Mouse (Mus musculus) gastrocnemius, postnatal 25 days (tissue): ENCODE results near the gene Fuom. TPM values are rescaled to one million over a fixed set of nuclear protein-coding genes. Genes with fewer than 3 reads are reported as not detected.

Experiments used
- DNase-seq: peaks from one replicate; pipeline ENCODE4 v3.0.0; 2022
- total RNA-seq, 2 experiments: library from RNA; stranded (reverse); gene quantifications; 1 replicate in 1 of 2; 2 replicates in 1 of 2; pipeline ENCODE4 v1.2.3; 2021

Gene Fuom
- total RNA-seq, 2 experiments from 2014 or later = 41.6 to 47.5 TPM

DNA sequence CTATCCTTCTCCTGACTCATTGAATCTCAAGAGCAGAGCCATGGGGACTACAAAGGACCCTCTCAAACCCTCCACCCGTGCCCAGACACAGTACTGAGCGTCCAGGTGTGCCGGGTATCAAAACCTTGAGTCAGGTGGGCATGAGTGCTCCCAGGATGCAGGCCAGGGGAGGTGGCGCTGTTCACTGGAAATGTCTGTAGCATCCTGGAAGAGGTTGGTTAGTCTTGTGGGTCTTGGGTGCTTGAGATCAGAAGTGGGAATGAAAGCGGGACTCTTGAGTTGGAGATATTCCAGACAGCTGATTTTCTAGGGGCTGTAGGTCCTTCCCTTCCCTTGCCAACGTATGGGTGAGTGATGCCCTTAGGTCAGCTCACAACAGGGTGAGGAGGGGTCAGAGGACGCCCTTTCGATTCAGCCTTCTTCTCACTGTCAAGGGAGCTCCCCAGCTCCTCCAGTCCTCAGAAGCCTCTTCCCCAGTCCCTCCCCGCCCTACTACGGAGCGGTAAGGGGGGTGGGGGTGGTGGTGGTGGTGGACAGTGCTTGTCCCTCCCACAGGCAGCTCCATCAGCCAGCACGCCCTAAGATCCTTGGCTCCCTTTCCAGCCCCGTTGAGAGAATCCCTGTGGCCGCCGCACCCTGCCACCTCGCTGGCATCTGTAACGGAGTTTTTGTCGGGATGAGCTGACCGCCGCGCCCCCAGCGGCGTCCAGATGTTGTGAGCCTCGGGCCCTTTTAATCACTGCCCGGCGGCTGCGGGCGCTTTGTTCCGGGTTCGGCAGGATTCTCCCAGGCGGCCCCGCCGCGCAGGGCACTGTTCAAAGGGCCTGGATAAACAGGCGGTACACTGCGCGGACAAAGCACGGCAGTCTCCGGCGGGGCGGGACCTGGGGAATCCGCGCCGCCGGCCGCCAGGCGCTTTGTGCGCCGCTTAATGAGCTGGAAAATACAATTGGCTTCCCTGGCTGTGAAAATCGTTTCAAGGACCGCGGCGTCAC, 44.5 kb downstream of the Fuom start:
- no peak for DNase-seq

DNA sequence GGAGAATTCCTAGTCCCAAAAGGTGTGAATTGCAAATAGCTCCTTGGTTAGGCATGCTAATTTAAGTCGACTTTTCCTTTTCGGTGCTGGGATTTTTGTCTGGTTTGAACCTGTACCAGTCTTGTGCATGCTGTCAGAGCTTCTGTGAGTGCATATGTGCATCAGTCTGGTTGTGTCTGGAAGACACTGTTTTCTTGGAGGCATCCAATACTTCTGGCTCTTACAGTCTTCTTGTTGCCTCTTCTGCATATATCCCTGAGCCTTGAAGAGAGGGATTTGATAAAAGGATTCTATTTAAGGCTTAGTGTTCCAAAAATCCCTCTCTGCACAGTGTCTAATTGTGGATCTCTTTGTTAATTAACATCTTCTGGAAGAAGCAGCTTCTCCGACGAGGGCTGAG, 48.1 kb downstream of the Fuom start:
- no peak for DNase-seq

DNA sequence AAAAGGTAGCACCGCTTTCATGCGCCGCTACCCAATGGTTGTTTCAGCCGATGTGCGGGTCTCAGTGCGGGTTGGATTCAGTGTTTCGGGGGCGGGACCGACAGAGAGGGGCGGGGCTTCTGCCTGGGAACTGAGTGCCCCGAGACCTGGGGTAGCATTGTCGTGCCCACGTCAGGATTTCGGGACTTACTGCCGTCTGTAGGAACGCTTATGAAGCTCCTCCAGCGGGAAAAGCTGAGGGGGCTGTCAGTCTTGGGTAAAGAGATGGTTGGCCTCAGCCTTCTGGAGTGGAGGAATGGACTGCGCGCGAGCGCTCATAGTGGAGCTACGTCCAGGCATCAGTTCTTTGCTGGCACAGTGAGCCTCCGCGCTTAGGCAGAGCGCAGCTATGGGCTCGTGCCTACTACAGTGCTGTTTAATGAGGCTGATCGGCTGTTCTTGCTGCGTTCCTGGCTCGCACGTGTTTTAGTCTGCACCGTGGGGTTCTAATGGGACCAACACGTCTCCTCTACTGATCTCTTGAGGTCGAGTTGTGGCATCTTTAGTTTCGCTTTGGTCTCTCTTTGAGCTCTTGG, 53.0 kb downstream of the Fuom start:
- DNase-seq = no peak

DNA sequence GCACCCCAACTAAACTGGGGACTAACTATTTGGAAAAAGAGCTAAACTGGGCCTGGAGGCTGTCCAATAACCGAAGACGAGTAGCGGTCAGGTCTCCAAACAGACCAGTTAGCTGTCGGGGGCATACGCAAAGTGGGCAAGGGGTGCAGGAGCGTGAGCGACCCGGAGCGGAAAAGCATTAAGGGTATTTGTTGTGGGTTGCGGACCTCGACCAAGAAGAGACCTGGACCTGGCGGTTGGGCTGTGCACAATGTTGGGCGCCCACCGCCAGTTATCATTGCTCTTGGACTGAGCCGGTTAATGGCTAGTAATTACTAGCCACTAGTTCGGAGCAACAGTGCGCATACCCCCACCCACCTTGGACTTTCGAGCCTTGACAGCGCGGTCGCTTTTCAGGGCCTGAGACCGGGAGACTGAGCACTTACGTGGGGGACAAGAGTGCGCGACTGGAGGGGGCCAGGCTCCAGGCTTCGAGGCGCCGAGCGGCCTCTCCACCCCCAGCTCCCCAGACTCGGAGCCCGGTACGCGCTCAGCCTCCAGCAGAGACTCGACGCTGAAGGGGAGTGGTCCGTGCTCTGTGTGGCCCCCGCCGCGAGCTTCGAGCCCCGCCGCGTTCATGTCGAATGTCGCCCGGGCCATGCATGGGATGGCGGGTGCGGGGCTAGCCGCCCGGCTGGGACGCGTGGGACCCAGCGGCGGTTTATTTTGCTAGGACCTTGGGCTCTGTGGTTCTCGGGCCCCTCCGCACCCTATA, 53.7 kb downstream of the Fuom start, which contains the start of gene Msx3:
Gene Msx3 (minus strand): TSS at position 729 of the 754 bp plus-strand sequence.
- DNase-seq = no peak

DNA sequence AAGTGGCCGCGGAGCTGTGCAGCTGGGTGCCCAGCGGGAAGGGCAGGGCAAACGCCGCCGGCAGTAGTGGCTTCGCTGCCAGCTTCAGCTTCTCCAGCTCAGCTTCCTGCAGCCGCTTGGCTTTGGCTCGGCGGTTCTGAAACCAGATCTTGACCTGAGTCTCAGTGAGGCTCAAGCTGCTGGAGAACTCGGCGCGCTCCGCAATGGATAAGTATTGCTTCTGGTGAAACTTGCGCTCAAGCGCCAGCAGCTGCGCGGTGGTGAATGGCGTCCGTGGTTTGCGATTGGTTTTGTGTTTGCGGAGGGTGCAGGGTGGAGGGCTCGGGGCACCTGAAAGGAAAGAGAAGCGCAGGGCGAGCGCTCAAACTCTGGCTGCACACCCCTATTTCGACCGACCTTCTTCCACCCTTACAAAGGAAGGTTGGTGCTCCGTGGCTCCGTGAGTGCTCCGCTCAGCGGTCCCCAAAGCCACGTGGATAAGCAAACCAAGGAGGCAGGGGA, 54.4 kb downstream of the Fuom start:
- peak; percentile 20 for DNase-seq

Other genes with a start within 250 kb of the Fuom start
- gene Kndc1, start 207.7 kb downstream of the Fuom start, total RNA-seq = not detected
- gene Utf1, start 158.7 kb downstream of the Fuom start, total RNA-seq = not detected
- not detected for gene 6430531B16Rik, start 123.7 kb downstream of the Fuom start, total RNA-seq
- gene Adam8, start 109.9 kb downstream of the Fuom start, total RNA-seq = under 1 TPM; 0.29 to 0.36 TPM
- gene Zfp511, start 66.0 kb downstream of the Fuom start, total RNA-seq = 1 to 10 TPM; 7.1 to 8.5 TPM
- gene Tubgcp2, start 65.8 kb downstream of the Fuom start, total RNA-seq = 10 to 100 TPM; 16.4 TPM
- not detected for gene Msx3, start 53.4 kb downstream of the Fuom start, total RNA-seq
- gene Caly, start 19.9 kb downstream of the Fuom start, total RNA-seq = not detected
- not detected for gene Prap1, start 9.0 kb downstream of the Fuom start, total RNA-seq
- gene Paox, start 13.4 kb upstream of the Fuom start, total RNA-seq = 1 to 10 TPM; 4.2 to 4.8 TPM
- gene Echs1, start 14.0 kb upstream of the Fuom start, total RNA-seq = 100 to 1,000 TPM; 120 to 132 TPM
- 10 to 100 TPM; 21.7 to 24.6 TPM for gene Mtg1, start 35.1 kb upstream of the Fuom start, total RNA-seq
- gene Sprn, start 52.4 kb upstream of the Fuom start, total RNA-seq = under 1 TPM; 0.20 to 0.21 TPM
- not detected for gene Olfr522, start 62.3 kb upstream of the Fuom start, total RNA-seq
- gene Olfr523, start 70.8 kb upstream of the Fuom start, total RNA-seq = not detected
- not detected for gene Olfr524, start 103.5 kb upstream of the Fuom start, total RNA-seq
- not detected for gene Cd163l1, start 115.8 kb upstream of the Fuom start, total RNA-seq
- not detected for gene 5830411N06Rik, start 144.8 kb upstream of the Fuom start, total RNA-seq
- not detected for gene Olfr525, start 218.4 kb upstream of the Fuom start, total RNA-seq
- not detected for gene Olfr527, start 231.6 kb upstream of the Fuom start, total RNA-seq